Mouse (Mus musculus) bone marrow macrophage, adult 2 months (primary cell): Measurements from ENCODE around the gene Klf15.

Experiments used
- CTCF ChIP-seq: IDR thresholded peaks from 2 replicates; pipeline ENCODE4 v1.5.1; 2012; ENCODE audit warnings: low read depth, mild to moderate bottlenecking, low read length, moderate library complexity
- POLR2A ChIP-seq: IDR thresholded peaks from 2 replicates; pipeline ENCODE4 v1.6.1; 2012; ENCODE audit warnings: mild to moderate bottlenecking, low read depth, low read length, borderline replicate concordance

DNA sequence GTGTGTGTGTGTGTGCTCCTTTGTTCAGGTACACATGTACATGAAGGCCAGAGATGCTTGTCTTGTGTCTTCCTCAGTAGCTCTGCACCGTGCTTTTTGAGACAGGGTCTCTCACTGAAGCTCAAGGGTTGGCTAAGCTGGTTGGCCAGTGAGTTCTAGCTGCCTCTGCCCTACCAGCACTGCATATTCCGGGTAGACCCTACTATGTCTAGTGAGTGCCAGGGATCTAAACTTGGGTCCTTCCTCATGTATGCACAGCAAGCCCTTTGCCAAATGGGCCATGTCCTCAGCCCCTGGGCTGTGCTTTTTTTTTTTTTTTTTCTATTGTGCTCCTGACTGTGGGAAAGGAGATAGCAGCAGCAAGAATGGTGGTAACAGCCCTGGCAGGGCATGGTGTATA, 7.9 kb downstream of the Klf15 start:
- TF ChIP-seq POLR2A (no peak), CTCF (no peak)
